Mouse (Mus musculus): Measurements from ENCODE around the gene Bicral. TPM values are rescaled to one million over a fixed set of nuclear protein-coding genes. Genes with fewer than 3 reads are reported as not detected.

Gene Bicral
- 10 to 100 TPM in 1 of 2 experiments, 1 to 10 TPM in 1; 7.5 to 13.0 TPM for total RNA-seq (2021)
- long read RNA-seq, experiment 1, partial matches to known transcripts: 2 of 8 reads
- long read RNA-seq, experiment 1, other reads (novel, unspliced or antisense): 6 of 8 reads
- long read RNA-seq, experiment 2, partial matches to known transcripts: 0 of 4 reads
- long read RNA-seq, experiment 2, other reads (novel, unspliced or antisense): 4 of 4 reads

DNA sequence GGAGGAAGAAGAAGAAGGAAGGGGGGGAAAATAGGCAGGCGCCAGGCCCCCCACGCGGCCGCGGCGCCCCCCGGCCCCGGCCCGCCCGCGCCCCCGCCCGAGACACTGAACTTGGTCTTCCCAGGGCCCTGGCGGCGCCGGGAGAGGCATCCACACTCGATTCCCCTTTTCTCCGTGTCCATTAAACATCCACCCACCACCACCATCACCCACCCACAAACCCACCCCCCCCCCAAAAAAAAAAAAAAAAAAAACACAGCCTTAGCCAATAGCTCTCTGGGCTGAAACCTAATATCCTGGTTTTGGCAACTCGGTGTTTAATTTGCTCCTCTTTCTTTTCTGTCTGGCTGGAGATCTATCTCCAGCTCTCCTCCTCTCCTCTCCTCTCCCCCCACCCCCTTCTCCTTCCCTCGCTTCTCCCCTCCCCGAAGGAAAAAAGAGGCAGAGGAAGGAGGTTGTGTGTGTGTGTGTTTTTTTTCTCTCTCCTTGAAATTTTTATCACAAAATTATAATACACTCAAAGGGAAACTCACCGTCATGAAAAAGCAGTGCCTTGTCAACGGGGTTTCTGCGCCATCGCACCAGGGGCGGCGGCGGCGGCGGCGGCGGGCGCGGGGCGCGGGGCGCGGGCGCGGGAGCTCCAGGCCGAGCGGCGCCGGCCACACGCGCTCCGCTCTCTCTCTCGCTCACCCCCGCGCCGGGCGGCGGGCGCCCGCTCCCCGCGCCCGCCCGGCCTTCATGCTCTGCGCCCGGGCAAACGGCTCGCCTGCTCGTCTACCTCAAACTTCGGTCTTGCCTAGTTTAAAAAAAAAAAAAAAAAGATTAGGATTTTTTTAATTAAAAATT is at the start of gene Bicral:
Bicral (minus strand) TSS at position 580 of the 846 bp plus-strand sequence.
- DNase-seq: peak; percentile 76 to 87

DNA sequence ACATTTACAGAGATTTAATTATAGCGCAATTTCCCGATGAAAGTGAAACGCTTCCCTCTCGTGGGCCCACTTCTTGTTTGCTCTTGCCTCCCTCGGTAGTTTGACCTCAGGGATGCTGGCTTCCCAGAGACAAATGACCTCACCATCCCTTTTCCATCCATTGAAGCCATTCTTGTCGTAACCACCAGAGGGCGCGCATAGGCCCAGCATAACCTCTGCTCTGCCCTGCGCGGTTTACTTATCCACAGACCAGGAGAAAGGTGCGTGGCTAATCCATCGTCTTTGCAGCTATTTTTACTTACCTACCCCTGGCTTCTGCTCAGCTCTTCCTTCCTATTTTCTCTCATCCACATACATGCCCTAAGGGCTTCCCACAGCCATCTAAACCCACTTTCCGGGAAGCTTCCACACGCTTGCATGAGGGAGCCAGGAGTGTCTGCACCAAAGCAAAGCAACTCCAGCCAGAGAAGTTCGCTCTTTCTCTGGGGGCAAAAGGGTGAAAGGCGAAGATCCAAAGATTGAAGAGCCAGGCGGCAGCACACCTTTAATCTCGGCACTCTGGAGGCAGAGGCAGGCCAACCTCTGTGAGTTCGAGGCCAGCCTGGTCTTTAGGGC is 45.7 kb upstream of the Bicral start:
- peak; percentile 81 to 89 for DNase-seq

DNA sequence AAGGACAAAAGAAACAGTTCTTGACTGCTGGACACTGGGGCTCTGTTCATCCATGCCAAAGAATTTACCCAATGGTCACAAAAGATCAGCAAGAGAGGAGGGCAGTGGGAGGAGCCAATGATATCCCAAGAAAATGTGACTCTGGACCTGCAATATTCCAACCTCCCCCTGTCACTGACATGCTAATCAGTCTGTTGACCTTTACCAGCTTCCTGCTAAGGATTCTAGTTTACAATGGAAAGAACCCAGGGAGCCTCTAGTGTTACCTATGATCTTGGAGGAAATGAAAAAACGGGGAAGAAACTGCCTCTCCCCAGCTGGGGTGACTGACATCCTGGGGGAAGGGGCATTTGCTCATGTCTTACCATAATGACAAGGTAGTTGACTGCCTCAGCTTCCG is 42.7 kb upstream of the Bicral start:
- no peak for DNase-seq

DNA sequence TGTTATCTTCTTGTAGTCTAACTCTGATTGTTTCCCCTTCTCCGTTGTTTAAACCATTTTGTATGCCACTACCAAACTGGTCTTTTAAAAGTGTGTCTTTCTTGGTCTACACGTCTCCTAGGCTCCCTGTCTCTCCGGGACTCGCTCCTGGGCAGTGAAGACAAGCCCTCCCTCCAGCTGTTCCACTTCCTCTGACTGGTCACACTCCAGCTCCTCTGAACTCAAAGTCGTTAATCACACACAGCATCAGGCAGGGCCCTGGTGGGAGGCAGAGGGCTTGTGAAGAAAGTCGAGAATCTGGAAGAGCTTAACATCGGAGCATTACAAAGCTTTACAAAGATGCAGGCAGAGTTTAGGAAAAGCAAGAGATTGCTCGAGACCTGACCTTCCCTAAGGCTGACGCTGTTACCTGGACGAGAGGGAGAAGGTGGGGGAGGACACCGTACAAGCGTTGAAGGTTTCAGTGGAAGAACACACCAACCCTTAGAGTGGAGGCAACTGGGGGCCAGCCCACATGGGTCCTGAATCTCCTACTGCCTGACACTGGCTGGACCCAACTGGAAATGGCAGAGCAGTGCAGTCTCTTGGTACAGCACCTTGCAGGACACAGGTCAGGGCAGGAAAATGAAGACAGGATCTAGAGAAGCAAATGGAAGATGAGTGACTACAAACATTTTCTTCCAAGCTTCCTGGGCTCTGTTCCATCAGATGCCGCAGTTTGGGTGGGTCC is 39.1 kb upstream of the Bicral start:
- DNase-seq: peak in 1 of 2 experiments; percentile 51

DNA sequence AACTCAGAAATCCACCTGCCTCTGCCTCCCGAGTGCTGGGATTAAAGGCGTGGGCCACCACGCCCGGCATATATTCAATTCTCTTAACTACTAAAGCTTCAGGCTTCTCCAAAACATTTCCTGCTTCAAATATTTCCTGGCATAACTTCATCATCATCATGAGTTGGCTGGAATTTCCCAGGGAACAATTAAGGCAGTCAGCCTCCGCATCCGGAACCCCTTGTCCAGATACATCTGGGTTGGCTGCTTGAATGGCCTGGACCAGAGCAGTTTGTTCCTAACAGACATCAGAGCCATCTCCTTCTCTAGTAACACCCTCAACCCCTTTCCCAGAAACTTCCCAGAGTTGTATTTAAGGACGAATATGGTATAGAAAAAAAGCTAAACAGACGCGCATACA is 37.1 kb upstream of the Bicral start:
- peak; percentile 47 to 73 for DNase-seq

DNA sequence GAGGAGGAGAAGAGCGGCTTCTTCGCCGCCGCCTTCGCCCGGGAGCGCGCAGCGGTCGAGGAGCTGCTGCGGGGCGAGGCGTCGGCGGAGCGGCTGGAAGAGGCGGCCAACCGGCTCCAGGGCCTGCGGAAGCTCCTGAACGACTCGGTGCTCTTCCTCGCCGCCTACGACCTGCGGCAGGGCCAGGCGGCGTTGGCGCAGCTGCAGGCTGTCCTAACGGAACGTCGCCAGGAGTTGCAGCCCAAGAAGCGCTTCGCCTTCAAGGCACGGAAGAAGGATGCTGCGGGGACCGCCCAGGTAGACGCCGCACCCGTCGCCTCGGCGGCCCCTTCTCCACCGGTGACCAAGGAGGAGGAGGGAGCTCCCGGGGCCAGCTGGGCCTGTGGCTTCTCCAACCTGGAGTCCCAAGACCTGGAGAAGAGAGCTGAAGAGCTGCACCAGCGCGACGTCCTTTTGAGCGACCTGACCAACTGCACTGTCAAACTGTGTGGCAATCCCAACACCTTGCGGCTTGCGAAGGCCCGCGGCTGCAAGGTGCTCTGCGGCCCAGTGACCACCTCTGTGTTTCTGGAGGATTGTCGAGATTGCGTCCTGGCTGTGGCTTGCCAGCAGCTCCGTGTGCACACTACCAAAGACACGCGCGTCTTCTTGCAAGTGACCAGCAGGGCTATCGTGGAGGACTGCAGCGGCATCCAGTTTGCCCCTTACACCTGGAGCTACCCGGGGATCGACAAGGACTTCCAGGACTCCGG is 32.7 kb upstream of the Bicral start:
- DNase-seq: peak; percentile 50 to 65

DNA sequence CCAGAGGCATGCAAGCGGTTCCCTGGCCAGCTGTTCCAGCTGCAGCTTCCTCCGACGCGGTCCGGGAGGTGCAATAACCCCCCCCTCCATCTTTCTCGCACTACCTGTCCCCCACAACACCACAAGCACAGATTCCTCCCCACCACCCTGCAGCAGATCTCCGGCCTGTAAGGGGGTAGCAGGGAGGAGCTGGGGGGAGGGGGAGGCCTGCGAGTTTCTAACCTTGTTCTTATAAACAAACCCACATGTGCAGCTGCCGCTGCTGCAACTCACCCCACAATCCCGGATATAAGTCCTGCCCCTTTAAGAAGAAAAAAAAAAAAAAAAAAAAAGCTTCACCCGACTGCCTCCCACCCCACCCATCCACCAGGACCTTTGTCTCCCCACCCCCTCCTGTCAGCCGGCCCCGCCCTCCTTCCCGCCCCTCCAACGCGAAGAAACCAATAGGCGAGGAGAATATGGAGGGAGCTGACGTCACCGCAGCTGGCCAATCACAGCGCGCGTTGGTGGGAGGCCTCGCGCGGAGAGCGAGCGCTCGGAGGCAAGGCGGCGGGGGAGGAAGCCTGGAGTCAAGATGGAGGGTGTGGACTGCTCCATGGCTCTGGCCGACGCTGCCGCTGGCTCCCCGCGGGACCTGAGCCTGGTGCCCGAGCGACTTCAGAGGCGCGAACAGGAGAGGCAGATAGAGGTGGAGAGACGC is 32.0 kb upstream of the Bicral start, which contains the start of gene Tbcc:
Tbcc (plus strand) TSS at position 569 of the 700 bp plus-strand sequence.
- peak; percentile 97 to 98 for DNase-seq

DNA sequence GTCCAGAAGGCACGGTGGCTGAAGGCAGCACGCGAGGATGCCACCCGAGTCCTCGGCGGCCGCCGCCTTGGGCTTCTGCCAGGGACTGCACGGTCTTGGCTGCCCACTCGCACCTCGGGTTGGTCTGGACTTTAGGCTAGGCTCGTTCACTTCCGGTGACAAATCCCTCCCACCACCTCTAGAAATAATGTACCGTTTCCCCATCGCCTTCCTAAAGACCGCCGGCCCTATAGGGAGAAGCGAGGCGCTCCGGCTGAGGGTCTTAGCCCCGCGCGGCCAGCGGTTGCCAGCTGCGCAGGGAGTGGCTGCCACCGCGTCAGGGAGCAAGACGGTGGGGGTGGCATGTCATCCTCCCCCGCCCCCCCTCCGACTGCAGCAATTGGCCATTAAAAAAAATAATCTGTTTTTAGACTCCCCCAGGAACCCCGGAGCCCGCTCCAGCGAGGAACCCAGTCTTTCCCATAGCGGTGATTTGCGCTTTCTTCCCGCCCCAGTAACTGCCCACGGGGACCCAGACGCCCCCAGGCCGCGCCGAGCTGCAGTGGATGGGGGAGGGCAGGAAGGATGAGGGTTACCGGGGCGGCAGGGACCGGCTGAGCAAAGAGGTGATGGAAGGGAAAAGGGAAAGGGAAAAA is 31.3 kb upstream of the Bicral start:
- peak; percentile 85 to 88 for DNase-seq

DNA sequence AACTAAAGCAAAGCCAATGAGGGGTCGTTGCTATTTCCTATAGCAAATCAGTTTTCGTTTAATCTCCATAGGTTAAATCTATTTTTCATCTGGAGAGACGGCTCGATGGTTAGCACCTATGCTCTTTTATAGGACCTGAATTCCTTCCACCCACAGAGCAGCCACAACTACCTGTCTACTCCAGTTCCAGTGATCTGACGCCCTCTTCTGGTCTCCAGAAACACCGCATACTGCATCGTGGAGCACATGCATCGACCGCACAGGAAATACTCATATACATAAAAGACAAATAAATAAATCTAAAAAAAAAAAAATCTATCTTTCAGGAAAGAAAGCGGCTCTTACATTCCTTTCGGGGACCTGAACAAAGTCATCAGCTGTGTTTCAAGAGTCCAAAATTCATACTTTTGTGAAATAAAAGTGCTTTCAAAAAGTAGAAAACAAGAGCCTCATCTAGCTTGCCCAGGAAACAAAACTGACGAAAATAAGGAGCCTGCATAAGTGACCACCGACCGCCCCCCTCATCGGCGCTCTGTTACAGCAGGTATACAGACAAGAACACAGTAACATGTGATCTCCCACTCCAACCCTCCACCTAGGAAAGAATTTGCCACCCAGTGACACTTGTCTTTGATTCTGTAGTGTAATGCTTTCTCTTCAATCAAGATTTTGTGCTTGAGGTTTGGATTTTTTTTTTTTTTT is 30.4 kb upstream of the Bicral start:
- peak; percentile 59 to 65 for DNase-seq

DNA sequence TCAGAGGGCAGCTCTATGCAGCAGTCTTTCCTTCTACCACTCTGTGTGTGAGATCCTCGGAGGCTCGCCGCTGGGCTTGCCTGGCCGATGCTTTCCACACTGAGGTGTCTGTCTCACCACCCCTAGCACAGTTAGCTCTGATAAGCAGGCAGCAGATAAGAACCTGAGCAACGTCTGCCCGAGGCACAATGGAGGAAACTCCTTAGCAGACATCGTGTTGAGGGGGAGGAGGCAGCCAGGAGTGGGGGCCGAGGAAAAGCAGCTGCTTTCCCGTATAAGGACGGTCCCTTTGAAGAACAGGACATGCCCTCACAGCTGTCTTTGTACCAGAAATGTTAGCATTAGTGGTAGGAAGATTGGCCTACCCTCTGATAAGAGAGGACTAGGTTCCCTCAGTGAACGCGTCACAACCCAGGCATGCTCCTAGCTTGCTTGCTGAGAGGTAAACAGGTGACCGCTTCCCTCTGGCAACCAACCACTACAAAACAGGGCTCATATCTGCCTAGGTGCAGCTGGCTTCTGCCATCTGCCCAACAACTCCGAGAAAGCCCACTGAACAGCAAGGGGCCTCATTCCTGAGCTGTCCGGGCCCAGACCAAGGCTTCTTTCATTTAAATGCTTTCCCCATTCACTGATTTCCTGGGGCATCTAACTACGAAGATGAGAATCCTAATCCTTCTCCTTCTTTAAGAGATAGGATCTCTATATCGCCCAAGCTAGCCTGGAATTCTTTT is 27.8 kb upstream of the Bicral start:
- DNase-seq: no peak

DNA sequence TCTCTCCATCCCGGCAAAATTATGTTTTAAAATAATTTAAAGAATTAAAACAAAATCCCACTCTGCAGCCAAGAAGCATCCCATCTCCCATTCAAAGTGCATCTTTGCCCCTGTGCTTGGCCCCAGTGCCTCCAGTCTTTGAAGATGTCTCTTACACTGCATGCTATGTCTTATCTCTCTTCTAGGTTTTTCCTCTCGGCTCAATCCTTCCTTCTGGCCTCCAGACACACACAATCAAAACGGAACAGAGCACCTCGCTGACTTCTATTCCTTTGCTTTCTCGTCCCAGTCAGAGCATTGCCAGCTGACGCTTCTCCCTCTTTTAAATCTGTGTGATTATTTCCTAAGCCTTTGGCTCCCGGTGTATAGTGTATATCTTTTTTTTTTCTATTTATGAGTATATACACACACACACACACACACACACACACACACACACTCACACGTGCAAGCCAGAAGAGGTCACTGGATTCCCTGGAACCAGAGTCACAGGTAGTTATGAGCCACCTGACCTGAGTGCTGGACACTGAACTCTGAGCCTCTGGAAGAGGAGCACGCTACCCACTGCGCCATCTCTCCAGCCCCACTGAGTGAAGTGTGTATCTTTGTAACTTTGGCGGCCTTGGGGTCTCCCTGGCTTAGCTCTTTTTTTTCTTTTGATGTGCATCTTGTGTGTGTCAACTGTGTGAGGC is 27.1 kb upstream of the Bicral start:
- no peak for DNase-seq

DNA sequence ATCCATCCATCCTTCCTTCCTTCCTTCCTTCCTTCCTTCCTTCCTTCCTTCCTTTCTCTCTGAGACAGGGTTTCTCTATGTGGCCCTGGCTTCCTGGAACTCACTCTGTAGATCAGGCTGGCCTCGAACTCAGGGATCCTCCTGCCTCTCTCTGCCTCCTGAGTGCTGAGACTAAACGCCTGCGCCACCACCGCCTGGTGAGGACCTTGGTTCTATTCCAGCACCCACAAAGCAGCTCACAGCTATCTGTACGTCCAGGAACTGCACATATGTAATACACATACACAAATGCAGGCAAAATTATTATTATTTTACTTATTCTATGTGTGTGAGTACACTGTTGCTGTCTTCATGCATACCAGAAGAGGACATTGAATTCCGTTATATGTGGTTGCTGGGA is 26.5 kb upstream of the Bicral start:
- no peak for DNase-seq

DNA sequence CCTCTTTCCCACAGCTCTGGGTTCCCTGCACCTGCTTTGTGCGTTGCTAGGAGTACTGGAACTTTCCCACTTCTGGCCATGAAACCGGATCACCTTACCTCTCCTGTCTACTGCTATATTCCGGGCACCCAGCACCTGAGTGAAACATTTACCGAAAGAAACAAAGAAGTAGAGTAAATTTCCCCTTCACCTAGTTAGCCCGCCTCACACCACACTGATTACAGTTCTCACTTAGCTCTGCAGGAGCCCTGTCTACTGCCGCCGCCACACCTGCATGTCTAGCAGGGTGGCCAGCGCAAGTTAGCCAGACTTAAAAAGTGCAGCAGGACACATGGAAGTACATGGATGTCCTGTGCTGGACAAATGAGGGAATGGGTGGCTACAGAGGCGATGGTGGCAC is 24.8 kb upstream of the Bicral start:
- no peak for DNase-seq

DNA sequence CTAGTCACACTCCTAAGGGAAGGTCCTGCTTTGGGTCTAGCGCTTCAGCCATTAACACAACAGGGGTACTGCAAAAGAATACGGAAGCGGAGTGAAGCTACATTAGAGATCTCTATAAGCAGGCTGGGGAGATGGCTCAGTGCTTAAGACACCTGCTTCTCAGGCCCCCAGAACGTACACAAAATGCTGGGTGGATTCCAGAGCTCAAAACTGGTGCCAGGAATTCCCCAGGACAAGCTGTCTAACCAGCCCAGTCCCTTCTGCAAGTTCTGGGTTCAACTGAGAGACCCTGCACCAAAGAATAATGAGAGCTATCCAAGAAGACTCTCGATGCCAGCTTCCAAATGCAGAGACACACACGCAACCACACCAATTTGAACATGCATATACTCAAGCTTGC is 23.4 kb upstream of the Bicral start:
- DNase-seq: no peak

DNA sequence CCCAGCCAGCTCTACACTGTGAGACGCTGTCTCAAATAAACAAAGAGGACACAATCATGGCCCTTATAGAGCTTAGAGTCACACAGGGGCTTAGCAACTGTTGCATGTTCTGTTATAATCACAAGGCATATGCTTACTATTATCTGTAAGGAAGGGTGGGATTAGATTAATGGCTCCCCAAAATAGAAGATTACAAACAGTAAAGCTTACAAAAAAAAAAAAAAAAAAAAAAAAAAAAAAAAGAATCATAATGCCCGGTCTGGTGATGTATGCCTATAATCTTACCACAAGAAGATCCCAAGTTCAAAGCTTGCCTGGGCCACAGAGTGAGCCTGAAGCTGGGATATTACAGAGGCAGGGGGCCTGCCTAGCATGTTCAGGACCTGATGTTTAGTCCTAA is 22.0 kb upstream of the Bicral start:
- DNase-seq: no peak

DNA sequence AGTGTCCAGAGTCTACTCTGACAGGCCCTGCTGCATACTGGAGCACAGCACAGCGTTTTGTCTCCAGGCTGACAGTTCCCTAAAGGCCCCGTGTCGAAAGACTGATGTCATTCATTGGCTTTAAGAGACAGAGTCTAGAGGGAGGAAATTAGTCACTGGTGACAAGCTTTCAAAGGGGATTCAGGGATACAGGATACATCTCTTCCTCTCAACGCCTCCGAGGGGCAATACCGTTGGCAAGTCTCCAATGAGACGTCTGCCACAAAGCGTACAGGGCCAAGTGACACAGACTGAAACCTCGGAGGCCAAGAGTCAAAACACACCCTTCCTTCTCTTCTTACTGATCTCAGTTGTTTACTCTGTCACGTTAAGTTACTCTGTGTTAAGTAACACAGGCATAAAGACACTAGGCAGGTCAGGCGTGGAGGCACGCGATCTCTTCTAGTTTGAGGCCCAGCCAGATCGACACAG is 21.6 kb upstream of the Bicral start:
- DNase-seq: peak; percentile 83 to 92

DNA sequence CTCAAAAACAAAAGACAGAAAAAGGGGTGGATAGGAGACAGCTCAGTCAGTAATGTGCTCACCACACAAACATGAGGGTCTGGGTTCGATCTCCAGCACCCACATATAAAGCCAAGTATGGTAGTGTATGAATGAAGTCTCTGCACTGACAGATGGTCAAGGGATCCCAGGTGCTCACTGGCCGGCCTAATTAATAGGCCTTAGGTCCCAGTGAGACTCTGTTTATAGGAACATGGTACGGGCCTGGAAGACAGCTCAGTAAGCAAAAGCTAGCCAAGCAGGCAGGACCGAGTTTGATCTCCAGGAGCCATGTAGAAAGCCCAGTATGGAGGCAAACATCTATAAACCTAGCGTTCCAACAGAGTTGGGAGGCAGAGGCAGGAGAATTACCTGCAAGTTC is 18.8 kb upstream of the Bicral start:
- no peak for DNase-seq

DNA sequence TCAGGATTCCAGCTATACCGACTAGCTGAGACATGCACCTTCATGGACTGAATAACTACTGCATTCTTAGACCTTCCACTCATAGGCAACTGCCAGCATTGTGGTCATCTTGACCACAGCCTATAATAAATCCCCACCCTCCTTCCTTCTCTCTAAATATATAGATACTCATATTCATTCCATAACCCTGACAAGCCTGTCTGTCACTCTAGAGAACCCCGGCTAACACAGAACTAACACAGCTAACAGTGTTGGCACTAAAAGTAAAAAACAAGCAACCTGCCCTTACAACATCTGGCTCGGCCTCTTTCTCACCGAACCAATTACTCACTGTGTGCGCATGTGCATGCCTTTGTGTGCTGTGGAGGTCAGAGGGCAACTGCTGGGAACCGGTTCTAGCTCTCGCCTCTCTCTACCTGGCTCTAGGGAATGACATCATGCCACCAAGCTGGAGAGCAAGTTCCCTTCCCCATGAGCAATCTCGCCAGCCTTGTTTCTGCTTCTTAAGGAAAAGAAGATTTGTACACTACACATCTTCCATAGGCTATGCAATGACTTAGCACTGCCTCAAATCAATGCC is 18.2 kb upstream of the Bicral start:
- no peak for DNase-seq
